Mouse (Mus musculus): Measurements from ENCODE around the gene Etv5.

The Etv5 gene

GRCm38 (mm10) chr16:22341236-22341671 is 98.3 kb downstream of the Etv5 start:
- DNase-seq (ENCODE audit: low spot score) = peak; percentile 81

- DNase-seq (ENCODE audit: low spot score) = no peak
These were observed 103.7 kb downstream of the Etv5 start for GRCm38 (mm10) chr16:22335781-22336180.
